Mouse (Mus musculus) megakaryocyte, embryonic 14.5 days (primary cell): ENCODE measurements at regions not wholly inside any gene's neighbourhood (a gene's known extent, or its start where the extent isn't known, plus 50 kb on each side); places are given as distances from the start of the nearest gene placed in this dataset.

Experiments used
- H3K27me3 ChIP-seq: replicated peaks from 2 replicates; pipeline ENCODE3; 2012; ENCODE audit warnings: inconsistent platforms
- H3K36me3 ChIP-seq: replicated peaks from 2 replicates; pipeline ENCODE3; 2012; ENCODE audit warnings: low read length, inconsistent platforms, mixed read lengths
- H3K4me1 ChIP-seq: 2 replicates; pipeline ENCODE4 v1.6.1; 2012; ENCODE audit warnings: inconsistent platforms
- H3K4me3 ChIP-seq: replicated peaks from 2 replicates; pipeline ENCODE3; 2012; ENCODE audit warnings: moderate library complexity, mild to moderate bottlenecking, inconsistent platforms
- H3K9me3 ChIP-seq: 2 replicates; pipeline ENCODE4 v1.6.1; 2012; ENCODE audit warnings: inconsistent platforms
- FLI1 ChIP-seq: IDR thresholded peaks from 2 replicates; pipeline ENCODE4 v1.6.1; 2012; ENCODE audit warnings: low read length, inconsistent platforms, mixed read lengths
- GATA1 ChIP-seq: IDR thresholded peaks from 3 replicates; pipeline ENCODE4 v1.6.1; 2012; ENCODE audit warnings: mixed read lengths, low read length, inconsistent platforms, borderline replicate concordance

DNA sequence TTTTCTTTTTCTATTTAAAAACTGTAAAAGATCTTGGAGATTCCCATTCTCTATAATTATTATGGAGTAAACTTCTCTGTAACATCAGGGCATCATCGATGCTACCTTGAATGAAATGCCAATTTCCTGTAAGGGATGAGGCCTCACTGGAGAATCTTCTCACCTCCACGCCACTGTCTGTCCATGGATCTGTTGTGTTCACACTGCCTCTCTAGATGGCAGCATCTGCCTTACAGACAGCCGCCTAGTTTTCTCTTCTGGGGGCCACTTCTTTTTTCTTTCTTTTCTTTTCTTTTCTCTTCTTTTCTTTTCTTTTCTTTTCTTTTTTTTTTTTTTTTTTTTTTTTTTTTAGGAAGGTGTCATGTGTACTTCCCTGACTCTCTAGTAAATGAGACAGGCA, 310.8 kb upstream of the Fam241a start:
- no peaks in the 10 kb centered on the region for H3K36me3 ChIP-seq
- H3K9me3 ChIP-seq, result no peaks in the 10 kb centered on the region; the same call in 1 of the 2 replicates
- no peaks in the 10 kb centered on the region for H3K4me1 ChIP-seq
- TF ChIP-seq GATA1 (no peak), FLI1 (no peak)
- no peaks in the 10 kb centered on the region for H3K27me3 ChIP-seq
- H3K4me3 ChIP-seq, result no peak overlapping the region

DNA sequence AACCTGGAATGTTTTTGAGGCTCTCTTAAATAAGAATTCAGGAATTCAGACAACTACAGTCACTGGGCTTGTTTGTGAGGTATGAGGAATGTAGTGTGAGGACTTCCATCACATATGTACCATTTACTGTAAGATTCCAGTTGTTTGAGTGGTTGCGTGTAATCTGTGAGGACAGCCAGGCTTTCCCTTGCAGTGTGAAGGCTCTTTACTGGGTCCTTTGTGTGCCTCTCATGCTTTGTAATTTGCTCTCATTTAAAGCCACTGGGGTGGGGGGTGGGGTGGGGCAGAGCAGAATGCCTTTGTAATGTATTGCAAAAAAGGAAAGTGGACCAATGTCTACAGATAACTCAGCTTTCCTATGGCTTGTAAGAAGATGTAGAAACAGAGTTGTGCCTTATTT, 310.4 kb upstream of the Fam241a start:
- no peaks in the 10 kb centered on the region for H3K27me3 ChIP-seq
- H3K4me3 ChIP-seq, result no peak overlapping the region
- TF ChIP-seq GATA1 (no peak), FLI1 (no peak)

GRCm38 (mm10) chr3:128200574-128201235, 304.6 kb upstream of the Fam241a start:
- TF ChIP-seq GATA1, result no peak
- no peak for TF ChIP-seq FLI1
- Histone ChIP-seq H3K4me1 (no peaks in the 10 kb centered on the region), H3K27me3 (no peaks in the 10 kb centered on the region), H3K36me3 (no peaks in the 10 kb centered on the region), H3K9me3 (no peaks in the 10 kb centered on the region), H3K4me3 (no peak overlapping the region)

More for the DNA sequence above, 310.4 kb upstream of the Fam241a start:
- Histone ChIP-seq H3K9me3 (no peaks in the 10 kb centered on the region; the same call in 1 of the 2 replicates), H3K4me1 (no peaks in the 10 kb centered on the region), H3K36me3 (no peaks in the 10 kb centered on the region)

- Histone ChIP-seq H3K9me3 (no peaks in the 10 kb centered on the region), H3K4me1 (0 out of 2 replicates have a peak, but pooled peaks cover 3% of the 10 kb centered on the region), H3K36me3 (no peaks in the 10 kb centered on the region), H3K4me3 (no peak overlapping the region), H3K27me3 (no peaks in the 10 kb centered on the region)
- TF ChIP-seq GATA1, result no peak
- no peak for TF ChIP-seq FLI1
Observed at GRCm38 (mm10) chr3:128199466-128199865, 303.3 kb upstream of the Fam241a start.

DNA sequence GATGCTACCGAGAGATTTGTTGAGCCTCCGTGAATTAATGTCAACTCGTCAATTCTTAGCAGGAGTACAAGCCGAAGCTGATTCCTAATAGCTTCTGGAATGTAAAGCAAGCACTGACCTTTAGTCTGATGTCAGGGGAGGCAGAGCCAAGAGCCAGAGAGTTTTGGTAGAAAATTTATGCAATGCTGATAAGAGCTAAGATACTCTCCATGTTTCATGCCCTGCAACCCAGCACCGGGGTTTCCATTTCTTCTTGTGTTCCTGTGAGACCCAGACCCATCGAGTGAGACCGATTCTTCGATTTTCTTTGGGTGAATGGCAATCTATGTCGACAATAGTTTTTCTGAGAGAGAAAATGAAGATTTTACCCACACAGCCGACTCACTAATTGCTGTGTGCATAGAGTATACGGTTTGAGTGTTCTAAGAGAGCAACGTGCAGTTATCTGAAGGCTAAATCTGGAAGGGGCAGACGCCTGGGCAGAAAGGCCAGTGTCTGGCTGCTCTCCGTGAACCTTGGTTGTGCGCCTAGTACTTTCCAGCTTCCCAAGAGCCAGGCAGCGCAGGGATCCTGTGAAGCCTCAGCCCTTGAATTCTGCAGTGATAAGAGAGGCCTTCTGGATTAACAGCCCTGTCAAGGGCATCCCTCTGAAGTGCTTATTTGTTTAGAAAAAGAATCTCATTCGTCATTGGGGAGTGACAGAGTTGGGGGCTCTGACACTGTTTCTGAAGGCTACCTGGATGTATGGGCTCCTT, 296.1 kb upstream of the Fam241a start:
- H3K27me3 ChIP-seq, result no peaks in the 10 kb centered on the region
- TF ChIP-seq GATA1, result no peak
- no peak for TF ChIP-seq FLI1
- no peaks in the 10 kb centered on the region for H3K36me3 ChIP-seq
- H3K9me3 ChIP-seq, result no peaks in the 10 kb centered on the region
- no peak overlapping the region for H3K4me3 ChIP-seq
- H3K4me1 ChIP-seq, result peaks cover 3% of the 10 kb centered on the region; the same call in 1 of the 2 replicates

GRCm38 (mm10) chr3:128187330-128188044, 291.4 kb upstream of the Fam241a start:
- H3K9me3 ChIP-seq, result no peaks in the 10 kb centered on the region
- no peaks in the 10 kb centered on the region for H3K27me3 ChIP-seq
- no peaks in the 10 kb centered on the region; the same call in 1 of the 2 replicates for H3K4me1 ChIP-seq
- H3K4me3 ChIP-seq, result no peak overlapping the region
- TF ChIP-seq FLI1 (no peak), GATA1 (no peak)
- no peaks in the 10 kb centered on the region for H3K36me3 ChIP-seq

- no peak overlapping the region for H3K4me3 ChIP-seq
- no peaks in the 10 kb centered on the region for H3K27me3 ChIP-seq
- no peaks in the 10 kb centered on the region; the same call in 1 of the 2 replicates for H3K4me1 ChIP-seq
- no peaks in the 10 kb centered on the region for H3K36me3 ChIP-seq
- no peaks in the 10 kb centered on the region for H3K9me3 ChIP-seq
- TF ChIP-seq FLI1, result no peak
- TF ChIP-seq GATA1, result no peak
Observed at GRCm38 (mm10) chr3:128186278-128186677, 290.2 kb upstream of the Fam241a start.

GRCm38 (mm10) chr3:128181221-128181908, 285.2 kb upstream of the Fam241a start:
- Histone ChIP-seq H3K36me3 (no peaks in the 10 kb centered on the region), H3K27me3 (no peaks in the 10 kb centered on the region), H3K4me3 (no peak overlapping the region)

DNA sequence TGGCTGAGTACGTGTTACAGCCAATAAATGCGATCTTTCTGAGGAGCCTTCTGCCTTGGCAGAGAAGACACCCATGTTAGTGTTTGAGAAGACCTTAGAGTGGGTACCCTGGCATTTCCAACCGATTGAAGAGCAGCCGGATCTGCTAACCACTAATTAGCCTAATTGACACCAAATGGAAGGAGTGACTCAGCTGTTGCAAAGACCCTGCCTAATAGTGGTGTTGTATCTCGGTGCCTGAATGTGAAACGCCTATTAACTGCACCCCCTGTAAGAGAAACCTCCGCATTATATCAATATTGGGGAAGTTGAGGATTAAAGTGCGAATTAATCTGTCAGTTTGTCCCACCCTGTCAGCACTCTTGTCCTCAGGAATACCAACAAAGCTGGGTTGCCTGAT, 253.1 kb upstream of the Fam241a start:
- H3K4me3 ChIP-seq, result no peak overlapping the region
- no peaks in the 10 kb centered on the region for H3K27me3 ChIP-seq
- H3K36me3 ChIP-seq, result no peaks in the 10 kb centered on the region
- TF ChIP-seq FLI1 (no peak), GATA1 (no peak)
- no peaks in the 10 kb centered on the region for H3K4me1 ChIP-seq
- peaks cover 10% of the 10 kb centered on the region; the same call in 1 of the 2 replicates for H3K9me3 ChIP-seq

More at GRCm38 (mm10) chr3:128181221-128181908, 285.2 kb upstream of the Fam241a start:
- Histone ChIP-seq H3K9me3 (no peaks in the 10 kb centered on the region), H3K4me1 (no peaks in the 10 kb centered on the region)
- TF ChIP-seq GATA1, result no peak
- TF ChIP-seq FLI1, result no peak
